20 mouse cellular contexts compared by ENCODE assay signal in genomic region chr13:104660042-104660680, GRCm38 (mm10).
DNase-seq lines count a peak whose midpoint lies in the region; ATAC-seq and TF ChIP-seq lines count a peak whose summit lies in the region.
"Had no signal": no experiment of that assay in that cellular context is flagged by ENCODE, and none has a peak within 500 bp of the region (broad histone marks: within the 10 kb centered on the region; RNA-seq: fewer than 3 reads in every experiment).

No protein-coding gene starts in this region.

- H3K27me3 ChIP-seq in forebrain, embryonic 15.5 days, result no peaks in the 10 kb centered on the region
- no peaks in the 10 kb centered on the region for H3K27me3 ChIP-seq in forebrain, embryonic 12.5 days
- H3K27me3 ChIP-seq in testis, adult 2 months (ENCODE audit: control insufficient read depth, insufficient read depth, low read length), result no peaks in the 10 kb centered on the region
- no peaks in the 10 kb centered on the region for H3K27me3 ChIP-seq in kidney, embryonic 16.5 days (ENCODE audit: insufficient read depth, low read length)
- H3K27me3 ChIP-seq: heart, embryonic 15.5 days; hindbrain, embryonic 13.5 days; intestine, embryonic 15.5 days had no signal

- H3K9me3 ChIP-seq in forebrain, embryonic 15.5 days, result no peaks in the 10 kb centered on the region
- no peaks in the 10 kb centered on the region for H3K9me3 ChIP-seq in forebrain, embryonic 12.5 days
- no peaks in the 10 kb centered on the region for H3K9me3 ChIP-seq in kidney, embryonic 16.5 days (ENCODE audit: low read length)
- H3K9me3 ChIP-seq: embryonic facial prominence, embryonic 10.5 days; G1E; heart, embryonic 15.5 days; hindbrain, embryonic 13.5 days; intestine, embryonic 15.5 days had no signal

- no peak for TF ChIP-seq CTCF in testis, adult 2 months (IDR thresholded peaks at IDR 0.05; ENCODE audit: control insufficient read depth, insufficient read depth, insufficient replicate concordance, low read depth, low read length)

- no peak overlapping the region for H3K4me2 ChIP-seq in forebrain, embryonic 15.5 days (replicated peaks)
- H3K4me2 ChIP-seq in forebrain, embryonic 12.5 days, result no peak overlapping the region
- H3K4me2 ChIP-seq in kidney, embryonic 16.5 days (replicated peaks; ENCODE audit: low read depth, low read length), result no peak overlapping the region
- H3K4me2 ChIP-seq: heart, embryonic 11.5 days; heart, embryonic 15.5 days; hindbrain, embryonic 13.5 days; intestine, embryonic 15.5 days had no signal

- no peak for TF ChIP-seq POLR2A in testis, adult 2 months (IDR thresholded peaks at IDR 0.05; ENCODE audit: control insufficient read depth, low read depth, low read length)

- no peaks in the 10 kb centered on the region for H3K4me1 ChIP-seq in forebrain, embryonic 15.5 days
- H3K4me1 ChIP-seq in forebrain, embryonic 12.5 days, result no peaks in the 10 kb centered on the region
- no peaks in the 10 kb centered on the region for H3K4me1 ChIP-seq in testis, adult 2 months (ENCODE audit: control insufficient read depth, insufficient read depth, low read length)
- H3K4me1 ChIP-seq in kidney, embryonic 16.5 days (ENCODE audit: insufficient read depth, low read length), result no peaks in the 10 kb centered on the region
- H3K4me1 ChIP-seq: heart, embryonic 15.5 days; hindbrain, embryonic 13.5 days; intestine, embryonic 15.5 days had no signal

- WGBS in forebrain, embryonic 15.5 days, result 81% methylated on average over 7 of the region's 7 CpGs
- 94% methylated on average over 7 of the region's 7 CpGs for WGBS in forebrain, embryonic 12.5 days
- 86% methylated on average over 7 of the region's 7 CpGs for WGBS in kidney, embryonic 16.5 days

- H3K4me3 ChIP-seq in forebrain, embryonic 15.5 days, result no peak overlapping the region
- H3K4me3 ChIP-seq in forebrain, embryonic 12.5 days (replicated peaks), result no peak overlapping the region
- H3K4me3 ChIP-seq in testis, adult 2 months (ENCODE audit: control insufficient read depth, low read depth, low read length), result peak overlapping the region; percentile 71
- H3K4me3 ChIP-seq in kidney, embryonic 16.5 days (ENCODE audit: low read length), result no peak overlapping the region
- H3K4me3 ChIP-seq: embryonic facial prominence, embryonic 10.5 days; heart, adult 2 months; heart, embryonic 15.5 days; hindbrain, embryonic 13.5 days; intestine, embryonic 15.5 days had no signal

- no peak overlapping the region for H3K9ac ChIP-seq in forebrain, embryonic 15.5 days (replicated peaks)
- no peak overlapping the region for H3K9ac ChIP-seq in forebrain, embryonic 12.5 days
- no peak overlapping the region for H3K9ac ChIP-seq in kidney, embryonic 16.5 days (replicated peaks; ENCODE audit: low read length)
- H3K9ac ChIP-seq: heart, embryonic 15.5 days; hindbrain, embryonic 13.5 days; intestine, embryonic 15.5 days had no signal

- 0 out of 2 replicates have a peak, but pooled peaks cover 4% of the 10 kb centered on the region for H3K36me3 ChIP-seq in forebrain, embryonic 15.5 days
- H3K36me3 ChIP-seq in forebrain, embryonic 12.5 days (replicated peaks), result peaks cover 9% of the 10 kb centered on the region
- no peaks in the 10 kb centered on the region; the same call in 1 of the 2 replicates for H3K36me3 ChIP-seq in testis, adult 2 months (ENCODE audit: control insufficient read depth, insufficient read depth, low read length)
- H3K36me3 ChIP-seq in kidney, embryonic 16.5 days (ENCODE audit: insufficient read depth, low read length), result peaks cover 14% of the 10 kb centered on the region; the same call in 1 of the 2 replicates
- H3K36me3 ChIP-seq: intestine, embryonic 15.5 days had no signal

- no peak for DNase-seq in testis, postnatal 14 days (ENCODE audit: low spot score)
- peak; percentile 25 for DNase-seq in ZHBTc4 (ENCODE audit: low read depth, low spot score)
- DNase-seq in adrenal gland, adult 2 months, result no peak
- DNase-seq: adrenal gland, adult 8-10 months; cerebellum, adult 18-20 months; cerebellum, postnatal 10 days; gastrocnemius, postnatal 14 days; heart, adult 2 months; heart, postnatal 14 days; kidney, adult 18-20 months had no signal

- peak; percentile 73 for ATAC-seq in forebrain, embryonic 15.5 days (replicated peaks)
- ATAC-seq in forebrain, embryonic 12.5 days (ENCODE audit: low FRiP score), result no peak
- no peak for ATAC-seq in kidney, embryonic 16.5 days (ENCODE audit: low FRiP score, low TSS enrichment)
- ATAC-seq: intestine, embryonic 15.5 days had no signal

- H3K27ac ChIP-seq in forebrain, embryonic 15.5 days (replicated peaks), result no peak overlapping the region
- no peak overlapping the region for H3K27ac ChIP-seq in forebrain, embryonic 12.5 days
- peak overlapping the region; percentile 42; the same call in 1 of the 2 replicates for H3K27ac ChIP-seq in testis, adult 2 months (ENCODE audit: control insufficient read depth, insufficient read depth, low read depth, low read length)
- no peak overlapping the region for H3K27ac ChIP-seq in kidney, embryonic 16.5 days (ENCODE audit: low read length)
- H3K27ac ChIP-seq: embryonic facial prominence, embryonic 10.5 days; heart, adult 2 months; heart, embryonic 15.5 days; hindbrain, embryonic 13.5 days; intestine, embryonic 15.5 days had no signal
